Mouse (Mus musculus): ENCODE data around the gene Id1.
A peak's percentile ranks its signal among the peaks of the same experiment; 100 is the strongest.

The Id1 gene

DNA sequence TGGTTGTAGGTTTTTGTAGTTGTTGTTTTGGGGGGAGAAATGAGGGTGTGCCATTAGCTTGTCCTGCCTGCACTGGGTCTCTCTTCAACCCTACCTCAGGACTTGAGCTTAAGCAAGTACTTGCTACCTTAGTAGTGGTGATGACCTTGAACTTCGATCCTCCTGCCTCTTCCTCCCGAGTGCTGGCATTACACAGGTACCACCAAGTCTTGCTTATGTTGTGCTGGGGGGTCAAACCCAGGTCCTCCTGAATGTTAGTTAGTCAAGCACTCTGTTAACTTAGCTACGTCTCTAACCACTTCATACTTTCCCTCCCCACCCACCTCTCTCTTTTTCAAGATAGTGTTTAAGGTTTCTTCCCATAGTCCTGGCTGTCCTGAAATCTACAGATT, 11.7 kb upstream of the Id1 start:
- DNase-seq = no peak

DNA sequence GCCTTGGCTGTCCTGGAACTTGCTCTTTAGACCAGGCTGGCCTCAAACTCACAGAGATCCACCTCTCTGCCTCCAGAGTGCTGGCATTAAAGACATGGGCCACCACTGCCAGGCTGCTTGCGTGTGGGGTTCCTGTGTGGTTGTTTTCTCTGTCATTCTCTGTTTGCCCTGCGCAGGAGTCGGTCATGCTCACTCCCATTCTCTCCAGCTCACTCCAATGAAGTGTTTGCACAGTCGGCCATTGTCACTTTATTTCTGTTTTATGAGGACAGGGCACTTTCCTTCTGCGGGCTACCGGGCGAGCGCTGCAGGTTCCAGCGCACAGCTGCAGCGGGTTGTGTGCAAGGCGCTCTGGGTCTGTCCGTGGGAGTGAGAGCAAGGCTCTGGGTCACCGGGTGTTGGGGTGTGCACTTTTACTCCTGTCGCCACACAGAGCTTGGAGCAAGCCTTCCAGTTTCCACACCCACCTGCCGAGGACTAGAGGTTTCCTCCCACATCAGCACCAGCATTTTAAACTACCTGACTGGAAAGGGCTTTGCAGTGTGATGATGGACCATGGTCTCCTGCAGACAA, 10.8 kb upstream of the Id1 start:
- no peak for DNase-seq

DNA sequence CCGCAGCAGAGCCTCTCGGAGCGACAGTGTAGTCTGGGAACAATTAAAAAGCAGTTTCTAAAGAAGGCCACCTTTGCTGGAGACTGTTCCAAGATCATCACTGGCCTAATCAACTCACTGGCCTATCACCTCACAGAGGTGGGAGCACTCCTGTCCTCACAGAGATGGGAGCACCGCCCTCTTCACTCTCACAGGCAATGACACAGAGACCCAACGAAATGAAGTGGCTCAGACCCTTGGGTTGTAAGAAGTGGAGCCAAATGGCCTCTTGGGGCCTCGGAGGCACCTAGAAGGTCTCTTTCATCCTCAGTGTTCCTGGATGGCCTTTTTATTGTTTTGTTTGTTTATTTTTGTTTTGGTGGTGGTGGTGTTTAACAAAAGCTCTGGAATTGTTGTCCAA, 9.8 kb upstream of the Id1 start:
- DNase-seq = no peak

DNA sequence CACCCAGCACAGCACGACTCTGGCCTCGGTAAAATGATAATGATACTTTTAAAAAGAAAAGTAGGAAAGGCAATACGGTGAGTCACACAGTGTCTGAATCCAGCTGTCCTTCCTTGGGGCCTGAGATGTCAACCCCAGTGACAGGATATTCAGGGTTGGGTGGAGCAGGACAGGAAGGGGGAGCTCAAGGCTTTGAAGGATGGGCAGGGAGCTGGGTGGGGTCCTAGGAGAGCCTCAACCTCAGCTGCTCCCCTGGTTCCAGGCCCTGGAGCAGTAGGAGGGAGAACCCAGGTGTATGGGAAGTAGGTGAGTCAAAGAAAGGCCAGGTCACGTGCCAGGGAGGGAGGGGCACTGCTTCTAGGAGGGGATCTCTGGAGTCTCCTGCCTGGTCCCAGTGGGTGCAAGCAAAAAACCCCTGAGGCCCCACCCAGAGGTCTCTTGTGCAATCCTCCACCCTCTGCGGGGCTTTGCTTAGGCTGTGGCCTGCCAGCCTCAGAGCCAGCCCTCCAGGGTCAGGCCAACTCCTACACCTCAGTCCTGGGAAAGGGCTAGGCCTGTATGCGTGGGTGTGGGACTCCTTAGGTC, 9.2 kb upstream of the Id1 start:
- DNase-seq = no peak

DNA sequence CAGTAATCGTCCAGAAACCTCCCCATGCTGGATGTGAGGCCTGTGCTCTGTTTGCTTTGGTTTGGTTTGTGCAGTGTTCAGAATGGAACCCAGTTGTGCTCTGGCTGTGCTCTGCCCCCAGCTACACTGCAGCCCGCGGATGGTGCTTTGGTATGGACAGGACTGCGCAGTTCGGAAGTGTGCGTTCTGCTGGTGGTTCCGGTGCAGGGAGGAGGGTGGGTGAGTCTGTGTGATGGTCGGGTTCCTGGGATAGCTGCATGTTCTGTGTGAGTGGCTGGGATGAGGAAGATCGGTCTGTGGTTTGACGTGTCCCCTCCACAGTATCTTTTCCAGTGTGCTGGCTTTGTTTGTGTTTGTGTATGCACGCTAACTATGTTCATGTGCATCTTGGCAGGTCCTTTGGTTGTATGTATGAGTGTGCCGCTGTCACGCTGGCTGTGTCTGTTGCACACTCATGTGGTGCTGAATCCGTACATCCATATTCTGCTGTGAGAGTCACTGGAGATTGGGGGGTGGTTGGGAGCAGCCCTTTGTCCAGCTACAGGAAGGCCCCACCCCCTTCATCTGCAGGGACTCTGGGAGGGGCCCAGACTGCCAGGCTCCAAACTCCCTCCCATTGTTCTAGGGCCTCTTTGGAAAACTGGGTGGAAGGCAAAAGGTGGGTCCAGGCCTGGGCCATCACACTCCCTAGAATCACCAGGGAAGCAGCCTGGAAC, 8.1 kb upstream of the Id1 start:
- no peak for DNase-seq

DNA sequence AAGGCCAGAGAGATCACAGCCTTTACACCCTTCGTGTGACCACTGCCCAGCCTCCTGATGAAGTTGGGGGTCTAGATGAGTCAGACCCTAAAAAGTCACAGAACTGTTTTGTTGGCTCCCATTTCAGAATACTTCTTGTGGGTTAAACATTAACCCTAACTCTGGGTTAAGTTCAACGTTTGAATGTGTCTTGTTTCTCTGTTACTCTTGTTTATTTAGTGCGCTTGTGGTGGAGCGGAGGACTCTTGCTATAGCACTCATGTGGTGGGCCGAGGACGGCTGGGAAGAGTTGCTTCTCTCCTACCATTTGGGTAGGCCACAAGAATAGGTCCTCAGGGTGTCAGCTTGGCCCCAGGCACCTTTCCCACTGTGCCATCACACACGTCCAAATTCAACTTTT, 7.5 kb upstream of the Id1 start:
- DNase-seq = no peak

DNA sequence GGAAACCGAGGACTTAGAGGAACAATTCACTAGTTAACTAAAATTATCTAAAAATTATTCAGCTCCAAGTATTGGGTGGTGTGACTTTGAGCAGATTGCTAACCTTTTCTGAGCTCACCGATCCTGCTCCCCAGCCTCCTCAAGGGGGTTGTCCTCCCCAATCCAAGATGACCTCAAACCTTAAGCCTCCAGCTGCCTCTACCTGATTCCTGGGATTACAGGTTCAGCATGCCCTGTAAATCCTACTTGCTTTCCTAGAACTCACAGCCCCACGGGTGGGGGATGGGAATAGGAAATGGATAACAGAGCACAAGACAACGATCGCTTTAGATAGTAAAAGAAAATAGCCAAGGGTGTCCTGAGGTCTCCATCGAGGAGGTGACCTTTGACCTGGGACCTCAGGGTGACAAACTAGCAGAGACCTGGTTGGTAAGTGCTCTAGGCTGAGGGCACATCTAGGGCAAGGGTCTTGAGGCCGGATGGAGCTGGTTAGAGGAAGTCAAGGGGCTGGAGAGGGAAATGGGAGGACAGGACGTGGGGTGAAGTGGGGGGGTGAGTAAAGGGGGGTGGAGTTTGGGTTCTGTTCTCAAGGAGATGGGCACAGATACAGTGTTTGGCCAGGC, 6.9 kb upstream of the Id1 start:
- DNase-seq = no peak

DNA sequence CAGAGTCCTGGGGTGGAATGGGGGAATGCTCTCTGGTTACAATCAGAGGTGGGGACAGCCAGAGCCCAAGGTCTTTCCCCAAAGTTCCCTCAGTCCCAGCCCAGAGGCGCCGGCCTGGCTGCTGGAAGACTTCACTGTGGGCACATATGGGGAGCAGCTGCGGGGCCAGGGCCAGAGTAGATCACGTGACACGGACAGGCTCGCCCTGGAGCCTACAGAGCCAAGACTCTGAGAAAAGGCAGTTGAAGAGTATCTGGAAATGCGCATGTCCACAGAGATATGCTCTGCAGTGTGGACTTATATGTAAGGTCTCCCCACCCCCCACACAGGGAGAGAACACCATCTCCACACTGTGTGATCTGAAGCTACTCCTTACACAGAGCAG, 6.4 kb upstream of the Id1 start:
- no peak for DNase-seq

DNA sequence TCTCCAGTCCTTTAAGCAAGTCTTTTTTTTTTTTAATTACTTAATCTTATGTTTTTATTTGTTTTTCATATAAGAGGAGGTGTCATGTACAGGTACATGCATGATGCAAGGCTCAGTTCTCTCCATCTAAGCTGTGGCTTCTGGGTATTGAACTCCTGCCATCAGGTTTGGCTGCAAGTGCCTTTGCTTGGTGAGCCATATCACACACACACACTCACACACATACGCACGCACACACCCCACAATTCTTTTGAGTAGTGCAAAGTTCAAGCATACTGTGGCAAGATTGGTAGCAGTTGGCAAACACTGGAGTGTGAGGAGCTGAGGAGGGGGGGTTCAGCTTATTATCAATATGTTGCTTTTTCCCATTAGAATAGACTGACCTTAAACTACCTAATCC, 2.9 kb upstream of the Id1 start:
- no peak for DNase-seq

DNA sequence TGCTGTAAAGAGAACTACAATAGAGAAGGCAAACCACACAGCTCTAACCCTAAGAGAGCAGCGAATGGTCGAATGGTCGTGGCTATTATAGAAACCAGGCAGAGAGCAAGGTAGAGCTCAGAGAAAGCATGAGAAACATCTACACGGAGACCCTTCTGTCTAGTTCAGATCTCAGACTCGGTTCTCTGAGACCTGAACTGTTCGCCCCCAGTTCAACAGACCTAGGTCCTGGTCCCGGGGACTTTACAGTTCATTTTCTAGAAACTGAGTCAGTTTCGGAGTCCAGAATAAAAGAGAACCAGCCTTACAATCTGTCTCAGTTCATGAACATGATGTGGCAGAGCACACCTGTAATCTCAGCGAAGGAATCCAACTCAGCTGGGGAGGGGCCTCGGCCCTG, 1.6 kb upstream of the Id1 start:
- DNase-seq = no peak

DNA sequence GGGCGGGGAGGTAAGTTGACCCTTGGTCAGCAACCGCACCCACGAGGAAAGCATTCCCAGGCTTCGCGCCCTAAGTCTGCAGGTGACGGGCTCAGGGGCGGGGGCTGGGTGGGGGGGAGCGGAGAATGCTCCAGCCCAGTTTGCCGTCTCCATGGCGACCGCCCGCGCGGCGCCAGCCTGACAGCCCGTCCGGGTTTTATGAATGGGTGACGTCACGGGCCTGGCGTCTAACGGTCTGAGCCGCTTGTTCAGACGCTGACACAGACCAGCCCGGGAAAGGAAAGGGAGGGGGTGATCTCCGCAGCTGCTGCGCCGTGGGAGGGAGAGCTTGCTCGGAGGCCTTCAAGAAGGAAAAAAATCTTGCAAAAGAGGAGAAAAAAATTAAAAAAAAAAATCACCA, 1.1 kb upstream of the Id1 start:
- DNase-seq = peak; percentile 73

DNA sequence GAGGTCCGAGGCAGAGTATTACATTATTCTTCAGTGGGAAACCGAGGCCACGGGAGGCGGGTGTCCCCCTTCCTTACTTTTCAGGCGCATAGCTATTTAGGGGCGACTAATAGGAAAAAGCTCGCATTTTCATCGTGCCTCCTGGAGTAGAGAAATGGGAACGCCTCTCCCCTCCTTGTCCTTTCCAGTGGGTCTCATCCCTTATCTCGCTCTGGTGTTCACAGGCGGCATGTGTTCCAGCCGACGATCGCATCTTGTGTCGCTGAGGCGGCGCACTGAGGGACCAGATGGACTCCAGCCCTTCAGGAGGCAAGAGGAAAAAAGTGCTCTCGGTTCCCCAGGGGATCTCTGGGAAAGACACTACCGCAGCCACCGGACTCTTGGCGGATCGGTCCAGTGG, 697 bp downstream of the Id1 start:
- DNase-seq = no peak

DNA sequence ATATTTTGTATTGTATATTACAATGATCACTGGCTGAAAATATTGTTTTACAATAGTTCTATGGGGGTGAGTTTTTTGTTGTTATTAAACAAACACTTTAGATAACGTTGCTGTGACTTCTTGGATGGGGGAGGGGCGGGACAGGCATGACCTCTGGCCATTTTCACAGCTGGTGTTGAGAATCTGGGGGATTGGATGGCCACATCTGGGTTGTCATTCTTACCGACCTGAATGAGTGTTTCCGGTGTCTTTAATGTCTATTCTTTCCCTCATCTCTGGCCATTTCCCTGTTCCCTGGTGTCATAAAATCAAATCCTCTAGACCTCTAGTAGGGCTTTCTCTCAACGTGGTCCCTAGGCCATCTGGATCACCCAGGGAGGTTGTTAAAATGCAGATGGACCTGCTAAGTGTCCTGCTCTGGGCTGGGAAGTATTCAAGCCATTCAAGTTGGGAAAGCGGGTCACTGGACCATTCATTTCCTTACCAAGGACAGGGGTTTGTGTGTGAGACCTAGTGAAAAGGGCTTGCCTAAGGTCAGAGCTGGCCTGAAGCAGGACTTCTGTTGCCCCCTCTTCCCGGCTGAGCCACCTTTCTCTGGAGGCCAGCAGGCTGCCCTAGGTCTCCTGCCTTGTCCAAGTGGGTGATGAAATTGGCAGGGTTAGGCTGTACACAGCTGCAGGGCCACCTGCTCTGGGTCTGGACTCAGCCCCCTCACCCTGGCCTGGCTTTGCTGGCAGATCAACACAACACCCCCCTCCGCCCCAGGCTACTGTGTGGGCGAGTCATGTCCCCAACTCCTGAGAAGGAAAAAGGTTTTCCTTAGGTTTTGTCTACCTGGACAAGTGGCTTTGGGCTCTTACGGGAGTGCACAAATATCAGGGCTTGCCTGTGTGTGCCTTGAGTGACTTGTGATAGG, 1.5 kb downstream of the Id1 start:
- DNase-seq = no peak

DNA sequence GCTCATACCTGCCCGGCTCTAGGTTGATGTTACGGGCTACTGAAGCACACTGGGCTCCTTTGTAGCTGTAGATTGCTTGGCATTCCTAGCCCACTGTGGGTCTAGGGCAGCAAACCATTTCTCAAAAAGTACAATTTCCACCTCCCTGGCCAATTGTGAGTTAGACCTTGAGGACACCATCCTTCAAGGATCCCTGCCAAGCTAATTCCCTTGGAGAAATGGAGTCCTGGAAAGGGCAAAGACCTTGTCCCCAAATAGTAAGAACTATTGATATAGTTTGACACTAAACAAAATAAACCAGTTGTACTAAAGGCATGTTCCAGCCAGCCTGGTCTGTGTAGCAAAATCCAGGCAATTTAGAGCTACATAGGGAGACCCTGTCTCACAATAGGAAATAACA, 2.3 kb downstream of the Id1 start:
- DNase-seq = no peak

DNA sequence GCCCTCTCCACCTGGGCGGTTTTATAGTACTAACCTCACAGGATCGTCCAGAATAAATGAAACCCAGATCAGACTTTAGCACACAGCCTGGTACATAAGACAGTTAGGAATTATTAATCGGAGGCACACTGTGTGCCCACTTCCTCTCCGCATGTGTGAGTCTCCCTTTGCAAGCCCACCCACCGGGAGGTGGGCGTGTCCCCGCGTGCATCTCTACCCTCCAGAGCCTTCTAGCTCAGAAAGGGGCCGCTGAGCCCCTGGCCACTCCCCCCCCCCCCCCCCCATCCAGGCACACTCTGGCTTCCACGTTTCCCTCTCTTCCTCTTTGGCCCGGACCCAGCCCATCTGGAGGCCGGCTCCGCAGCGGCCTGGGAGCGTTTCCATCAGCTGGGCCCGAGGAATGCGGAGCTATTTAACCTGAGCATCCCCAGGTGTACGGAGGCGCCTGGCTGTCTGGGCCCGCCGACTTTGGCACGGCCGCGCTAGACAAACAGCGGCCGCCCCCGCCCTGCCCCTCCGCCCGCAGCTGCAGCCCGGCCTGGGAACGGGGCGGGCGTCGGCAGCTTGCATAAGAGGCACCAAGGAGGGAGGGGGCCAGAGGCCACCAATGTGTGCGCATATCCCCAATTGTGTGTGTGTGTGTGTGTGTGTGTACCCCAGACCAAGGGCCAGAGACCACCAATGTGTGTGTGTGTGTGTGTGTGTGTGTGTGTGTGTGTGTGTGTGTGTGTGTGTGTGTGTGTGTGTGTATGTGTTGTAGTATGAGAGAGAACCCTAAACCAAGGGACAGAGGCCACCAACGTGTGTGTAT, 3.2 kb downstream of the Id1 start:
- DNase-seq = no peak

DNA sequence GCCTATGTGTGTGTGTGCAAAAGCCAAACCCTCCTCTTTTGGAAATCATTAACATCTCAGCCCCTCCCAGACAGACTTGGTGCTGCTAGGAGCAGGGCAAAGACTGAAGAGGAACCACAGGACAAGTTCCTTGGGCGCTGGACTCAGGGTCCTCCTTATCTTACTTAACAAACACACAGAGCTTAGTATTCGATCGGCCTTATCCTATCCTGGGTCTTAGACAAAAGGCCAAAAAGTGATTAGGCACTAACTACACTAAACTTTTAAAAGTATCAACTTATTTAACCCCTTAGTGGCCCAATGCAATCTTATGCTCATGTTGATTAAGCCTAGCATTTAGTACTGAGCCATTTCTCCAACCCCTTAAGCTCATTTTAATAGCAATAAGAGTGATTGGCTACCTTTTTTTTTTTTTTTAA, 3.8 kb downstream of the Id1 start:
- no peak for DNase-seq

DNA sequence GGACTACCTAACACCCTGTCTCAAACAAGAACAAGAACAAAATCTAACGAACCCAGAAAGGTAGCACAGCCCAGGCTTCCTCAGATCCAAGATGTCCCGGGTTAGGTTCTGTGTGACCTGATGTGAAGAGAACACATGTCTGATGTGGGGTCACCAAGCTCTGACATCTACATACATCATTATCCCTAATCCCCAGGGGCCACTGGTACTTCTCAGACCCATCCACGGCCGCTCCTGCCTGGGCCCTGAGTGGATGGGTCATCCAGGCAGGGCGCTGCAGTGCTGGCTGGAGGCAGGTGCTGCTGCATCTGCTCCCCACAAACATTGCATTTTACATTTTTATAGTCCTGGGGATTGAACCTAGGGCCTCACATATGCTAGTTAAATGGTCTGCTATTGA, 4.4 kb downstream of the Id1 start:
- no peak for DNase-seq

DNA sequence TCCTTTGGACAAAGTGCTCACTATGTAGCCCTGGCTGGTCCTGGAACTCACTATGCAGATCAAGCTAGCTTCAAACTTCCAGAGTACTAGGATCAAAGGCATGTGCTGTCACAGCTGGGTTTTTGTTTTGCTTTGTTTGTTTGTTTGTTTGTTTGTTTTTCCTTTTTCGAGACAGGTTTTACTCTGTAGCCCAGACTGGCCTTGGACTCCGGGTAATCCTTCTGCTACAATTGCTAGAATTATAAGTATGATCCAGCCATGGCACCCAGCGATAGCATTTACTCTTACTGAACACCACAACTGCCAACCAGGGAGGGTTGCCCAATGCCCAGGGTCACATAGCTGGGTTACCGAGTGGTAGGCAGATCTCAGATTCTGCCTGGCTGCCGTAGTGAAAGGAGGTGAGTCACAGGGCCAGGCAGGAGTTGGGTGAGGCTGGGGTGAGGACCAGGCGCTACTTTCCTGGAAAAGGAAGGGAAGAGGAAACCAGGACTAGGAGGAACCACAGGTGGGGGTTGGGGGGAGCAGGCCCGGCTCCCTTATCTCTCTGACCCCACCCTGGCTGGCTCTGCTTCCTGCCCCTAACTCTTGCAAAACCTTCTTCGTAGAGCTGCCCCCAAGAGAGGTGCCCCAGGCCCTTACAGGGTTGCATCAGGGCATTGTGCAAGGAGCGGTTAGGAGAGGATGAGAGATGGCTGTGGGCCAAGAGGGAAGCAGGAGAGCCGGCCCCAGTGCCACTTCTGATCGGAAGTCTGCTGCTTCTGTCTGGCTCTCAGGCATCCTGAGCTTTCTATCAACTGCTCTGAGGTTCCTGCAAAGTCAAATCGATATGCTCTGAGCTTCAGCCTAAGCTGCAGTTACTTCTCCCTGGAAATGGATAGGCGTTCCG, 5.3 kb downstream of the Id1 start:
- DNase-seq = no peak

DNA sequence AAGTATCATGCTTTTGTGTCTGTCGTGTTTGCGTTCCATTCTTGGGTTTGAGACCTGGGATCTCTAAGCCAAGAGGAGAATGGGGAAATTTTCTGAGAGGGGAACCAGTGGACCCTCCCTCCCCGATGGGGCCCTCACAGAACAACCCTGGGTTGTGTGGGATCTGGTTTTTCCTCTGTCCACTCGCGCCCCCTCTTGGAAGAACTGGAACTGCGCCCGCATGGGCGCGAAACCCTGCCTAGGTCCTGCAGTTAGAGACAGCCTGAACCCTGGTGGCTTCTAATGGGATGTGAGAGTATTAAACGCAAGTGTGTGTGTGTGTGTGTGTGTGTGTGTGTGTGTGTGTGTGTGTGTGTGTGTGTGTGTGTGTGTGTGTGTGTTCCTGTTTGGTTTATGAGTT, 6.4 kb downstream of the Id1 start:
- no peak for DNase-seq

DNA sequence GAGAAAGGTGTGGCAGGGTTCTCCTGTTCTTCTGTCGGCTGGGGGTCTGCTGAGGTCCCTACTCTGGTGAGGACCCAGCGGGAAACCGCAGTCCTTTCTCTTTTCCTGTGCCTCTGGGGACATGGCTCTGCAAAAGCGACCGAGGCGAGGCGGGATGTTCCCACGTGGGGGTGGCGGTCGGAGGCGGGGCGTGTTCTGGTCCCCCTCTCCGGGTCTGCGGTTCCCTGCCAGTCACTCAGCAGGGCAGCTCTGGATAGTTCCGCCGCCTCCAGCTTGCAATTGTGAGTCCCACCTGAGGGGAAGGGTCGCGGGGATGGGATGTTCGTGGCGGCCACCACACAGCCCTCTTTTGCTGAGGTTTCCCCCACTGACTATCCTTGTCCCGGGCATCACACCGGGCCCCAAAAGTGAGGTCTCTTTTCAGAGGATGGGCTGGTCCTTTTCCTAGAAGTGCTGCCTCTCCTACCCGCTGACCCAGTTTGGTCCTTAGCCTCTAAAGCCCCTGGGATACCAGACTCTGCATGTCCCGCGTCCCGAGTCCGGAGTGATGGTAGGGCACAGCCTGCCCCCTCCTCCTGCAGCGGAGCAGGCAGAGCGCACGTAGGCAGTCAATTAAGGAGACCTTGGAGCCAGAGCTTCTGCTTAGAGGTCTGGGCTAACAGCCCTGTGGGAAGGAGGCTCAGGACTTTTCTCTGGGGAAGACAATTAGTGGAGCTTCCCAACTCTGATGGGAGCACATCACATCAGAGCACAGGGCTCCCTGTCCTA, 18.1 kb downstream of the Id1 start, which contains the start of gene Cox4i2:
Cox4i2 (plus strand) TSS at position 230 of the 768 bp plus-strand sequence.
- no peak for DNase-seq
